Mouse (Mus musculus): ENCODE measurements at regions not wholly inside any gene's neighbourhood (a gene's known extent, or its start where the extent isn't known, plus 50 kb on each side); places are given as distances from the start of the nearest gene placed in this dataset.

DNA sequence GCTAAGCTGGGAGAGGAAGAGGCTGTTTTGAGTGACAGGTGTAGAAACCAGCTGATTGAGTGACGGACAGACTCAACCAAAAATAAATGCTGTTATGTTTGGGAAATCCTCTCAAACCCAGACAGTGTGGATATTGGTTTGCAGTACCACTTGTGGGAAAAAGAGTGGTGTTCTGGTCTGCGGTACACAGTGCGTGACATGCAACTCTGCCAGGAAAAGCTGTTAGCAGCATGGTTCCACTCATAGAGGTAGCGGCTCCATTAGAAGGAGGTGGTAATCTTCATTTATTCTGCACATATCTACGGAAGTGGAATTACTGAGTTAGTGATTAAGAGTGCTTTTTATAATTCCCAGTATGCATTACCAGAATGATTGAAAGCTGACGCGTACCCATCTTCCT is 485.4 kb downstream of the Rps24 start:
- 79% methylated on average over 7 of the region's 7 CpGs for WGBS (ENCODE audit: insufficient replicate concordance)

DNA sequence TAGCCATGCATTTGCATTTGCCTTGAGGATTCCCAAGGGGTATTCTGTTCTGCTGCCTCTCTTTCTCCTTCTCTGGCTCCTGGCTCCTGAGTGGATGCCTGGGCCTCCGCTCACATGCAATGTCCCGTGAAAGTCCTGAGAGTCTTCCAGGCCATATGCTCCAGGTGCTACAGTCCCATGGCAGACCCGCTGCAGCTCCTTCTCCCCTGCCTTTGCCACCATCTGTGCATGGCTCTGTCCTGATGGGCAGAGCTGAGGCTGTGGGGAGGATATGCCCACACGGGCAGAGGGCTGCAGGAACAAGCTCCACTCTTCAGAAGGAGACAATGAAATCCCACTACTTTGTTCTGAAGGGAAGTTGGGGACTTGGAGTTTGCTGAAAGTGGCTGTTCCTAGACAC is 485.9 kb upstream of the Zmiz1 start:
- no peak overlapping the region for H3K4me2 ChIP-seq (ENCODE audit: low read depth, low read length)
- H3K9me3 ChIP-seq (replicated peaks; ENCODE audit: control insufficient read depth, low read length), result no peaks in the 10 kb centered on the region
- WGBS (ENCODE audit: insufficient replicate concordance), result 66% methylated on average over 4 of the region's 4 CpGs
- H3K9ac ChIP-seq (ENCODE audit: low read depth, low read length), result no peak overlapping the region
- H3K4me3 ChIP-seq (ENCODE audit: low read depth, low read length), result no peak overlapping the region
- no peak for ATAC-seq (ENCODE audit: low read depth)
- no peaks in the 10 kb centered on the region for H3K27me3 ChIP-seq (ENCODE audit: control insufficient read depth, insufficient read depth, low read depth, low read length)
- no peaks in the 10 kb centered on the region for H3K4me1 ChIP-seq (ENCODE audit: control insufficient read depth, low read depth, low read length)
- no peaks in the 10 kb centered on the region for H3K36me3 ChIP-seq (ENCODE audit: control insufficient read depth, insufficient read depth)
- H3K27ac ChIP-seq (ENCODE audit: low read length), result no peak overlapping the region

More for the DNA sequence above, 485.4 kb downstream of the Rps24 start:
- H3K4me3 ChIP-seq (ENCODE audit: low read depth, low read length), result no peak overlapping the region
- no peaks in the 10 kb centered on the region for H3K4me1 ChIP-seq (ENCODE audit: control insufficient read depth, low read depth, low read length)
- H3K4me2 ChIP-seq (ENCODE audit: low read depth, low read length), result no peak overlapping the region
- no peak overlapping the region for H3K27ac ChIP-seq (ENCODE audit: low read length)
- ATAC-seq (ENCODE audit: low read depth), result no peak
- no peak overlapping the region for H3K9ac ChIP-seq (ENCODE audit: low read depth, low read length)
- no peaks in the 10 kb centered on the region for H3K27me3 ChIP-seq (ENCODE audit: control insufficient read depth, insufficient read depth, low read depth, low read length)
- H3K9me3 ChIP-seq (replicated peaks; ENCODE audit: control insufficient read depth, low read length), result no peaks in the 10 kb centered on the region
- no peaks in the 10 kb centered on the region for H3K36me3 ChIP-seq (ENCODE audit: control insufficient read depth, insufficient read depth)

DNA sequence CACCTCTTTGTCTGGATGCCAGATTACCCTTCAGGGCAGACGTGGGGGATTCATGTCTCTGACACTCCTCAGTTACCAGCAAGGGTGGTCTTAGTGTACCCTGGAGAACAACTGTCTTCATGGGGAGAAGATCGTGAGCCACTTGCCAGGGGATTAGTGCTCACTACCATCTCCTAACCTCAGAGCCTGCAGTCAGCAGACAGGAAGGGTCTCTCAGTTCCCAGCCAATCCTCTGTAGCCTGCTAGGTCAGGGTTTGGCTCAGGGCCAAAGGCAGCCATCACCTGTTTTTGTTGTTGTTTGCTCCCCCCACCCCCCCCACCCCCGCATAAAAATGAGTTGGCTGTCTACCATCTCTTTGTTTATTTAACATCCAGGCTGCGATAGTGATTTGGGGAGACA is 485.4 kb upstream of the Zmiz1 start:
- Histone ChIP-seq H3K4me2 (ENCODE audit: low read depth, low read length) (no peak overlapping the region), H3K27ac (ENCODE audit: low read length) (no peak overlapping the region), H3K9me3 (replicated peaks; ENCODE audit: control insufficient read depth, low read length) (no peaks in the 10 kb centered on the region), H3K27me3 (ENCODE audit: control insufficient read depth, insufficient read depth, low read depth, low read length) (no peaks in the 10 kb centered on the region), H3K9ac (ENCODE audit: low read depth, low read length) (no peak overlapping the region), H3K36me3 (ENCODE audit: control insufficient read depth, insufficient read depth) (no peaks in the 10 kb centered on the region), H3K4me3 (ENCODE audit: low read depth, low read length) (no peak overlapping the region), H3K4me1 (ENCODE audit: control insufficient read depth, low read depth, low read length) (no peaks in the 10 kb centered on the region)
- no peak for ATAC-seq (ENCODE audit: low read depth)
- 41% methylated on average over 4 of the region's 4 CpGs for WGBS (ENCODE audit: insufficient replicate concordance)

DNA sequence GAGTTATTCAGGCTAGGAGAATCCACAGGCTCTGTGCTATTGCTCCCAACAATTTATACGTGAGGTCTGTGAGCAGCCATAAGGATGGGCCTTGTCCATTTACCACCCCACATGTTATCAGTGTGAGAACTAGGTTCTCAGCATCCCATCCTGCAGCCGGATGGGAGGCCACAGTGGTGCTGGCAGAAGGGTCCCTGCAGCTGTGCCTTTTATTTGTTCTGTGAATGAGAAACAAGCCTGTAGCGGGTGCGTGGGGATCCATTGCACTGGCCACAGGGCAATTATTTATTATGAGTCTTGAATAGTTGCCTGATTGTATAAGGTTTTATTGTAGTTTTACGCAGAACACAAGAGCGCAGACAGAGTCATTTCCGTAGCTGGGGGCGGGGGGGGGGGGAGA is 476.5 kb upstream of the Zmiz1 start:
- Histone ChIP-seq H3K27me3 (ENCODE audit: control insufficient read depth, insufficient read depth, low read depth, low read length) (no peaks in the 10 kb centered on the region), H3K27ac (ENCODE audit: low read length) (no peak overlapping the region), H3K4me3 (ENCODE audit: low read depth, low read length) (no peak overlapping the region), H3K4me1 (ENCODE audit: control insufficient read depth, low read depth, low read length) (no peaks in the 10 kb centered on the region), H3K4me2 (ENCODE audit: low read depth, low read length) (no peak overlapping the region), H3K36me3 (ENCODE audit: control insufficient read depth, insufficient read depth) (no peaks in the 10 kb centered on the region), H3K9me3 (replicated peaks; ENCODE audit: control insufficient read depth, low read length) (no peaks in the 10 kb centered on the region; the same call in 1 of the 2 replicates), H3K9ac (ENCODE audit: low read depth, low read length) (no peak overlapping the region)
- 78% methylated on average over 8 of the region's 8 CpGs for WGBS (ENCODE audit: insufficient replicate concordance)
- no peak for ATAC-seq (ENCODE audit: low read depth)

DNA sequence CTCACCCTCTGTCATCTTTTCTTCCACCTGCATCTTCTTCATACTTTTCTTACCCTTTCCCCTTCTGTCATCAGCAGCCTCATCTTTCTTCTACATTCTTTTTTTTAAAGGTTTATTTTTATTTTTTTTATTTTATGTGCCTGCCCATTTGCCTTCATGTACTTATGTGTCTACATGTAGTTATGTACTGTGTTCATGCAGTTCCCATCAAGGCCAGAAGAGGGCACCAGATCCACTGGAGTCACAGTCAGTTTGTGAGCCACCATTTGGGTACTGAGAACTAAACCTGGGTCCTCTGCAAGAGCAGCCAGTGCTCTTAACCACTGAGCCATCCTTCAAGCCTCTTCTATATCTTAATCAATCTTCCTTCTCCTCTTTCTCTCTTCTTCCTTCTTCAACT is 475.7 kb upstream of the Zmiz1 start:
- no peak overlapping the region for H3K9ac ChIP-seq (ENCODE audit: low read depth, low read length)
- no peak overlapping the region for H3K4me2 ChIP-seq (ENCODE audit: low read depth, low read length)
- no peak for ATAC-seq (ENCODE audit: low read depth)
- no peak overlapping the region for H3K4me3 ChIP-seq (ENCODE audit: low read depth, low read length)
- H3K27me3 ChIP-seq (ENCODE audit: control insufficient read depth, insufficient read depth, low read depth, low read length), result no peaks in the 10 kb centered on the region
- no peaks in the 10 kb centered on the region; the same call in 1 of the 2 replicates for H3K9me3 ChIP-seq (replicated peaks; ENCODE audit: control insufficient read depth, low read length)
- H3K36me3 ChIP-seq (ENCODE audit: control insufficient read depth, insufficient read depth), result no peaks in the 10 kb centered on the region
- H3K4me1 ChIP-seq (ENCODE audit: control insufficient read depth, low read depth, low read length), result no peaks in the 10 kb centered on the region
- H3K27ac ChIP-seq (ENCODE audit: low read length), result no peak overlapping the region

DNA sequence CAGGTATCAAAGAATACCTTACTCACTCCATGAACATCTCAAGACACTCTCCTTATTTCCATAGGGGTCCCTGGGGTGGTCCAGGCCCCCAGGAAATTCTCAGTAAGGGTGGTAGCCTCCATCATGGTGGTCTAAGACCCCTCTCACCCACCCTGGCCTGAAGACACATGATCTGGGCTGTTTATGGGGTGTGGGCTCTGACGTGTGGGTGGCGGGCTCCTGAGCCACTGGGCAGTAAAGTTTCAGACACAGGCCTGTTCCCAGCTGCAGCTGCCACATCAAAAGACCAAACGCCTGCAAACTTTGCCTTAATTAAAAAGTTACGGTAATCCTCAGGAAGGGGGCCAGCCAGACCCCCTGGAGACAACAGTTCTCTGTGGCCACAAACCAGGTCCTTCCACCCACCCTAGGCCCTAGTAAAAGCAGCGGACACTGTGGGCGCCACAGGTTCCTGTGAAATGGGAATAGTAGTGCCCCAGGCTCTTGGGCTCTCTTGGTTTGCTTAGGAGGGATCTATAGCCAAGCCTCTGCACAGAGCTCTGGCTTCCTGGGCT is 473.1 kb upstream of the Zmiz1 start:
- ATAC-seq (ENCODE audit: low read depth), result no peak
- Histone ChIP-seq H3K9me3 (replicated peaks; ENCODE audit: control insufficient read depth, low read length) (no peaks in the 10 kb centered on the region; the same call in 1 of the 2 replicates), H3K9ac (ENCODE audit: low read depth, low read length) (no peak overlapping the region), H3K4me3 (ENCODE audit: low read depth, low read length) (no peak overlapping the region), H3K4me2 (ENCODE audit: low read depth, low read length) (no peak overlapping the region), H3K36me3 (ENCODE audit: control insufficient read depth, insufficient read depth) (no peaks in the 10 kb centered on the region), H3K4me1 (ENCODE audit: control insufficient read depth, low read depth, low read length) (no peaks in the 10 kb centered on the region), H3K27me3 (ENCODE audit: control insufficient read depth, insufficient read depth, low read depth, low read length) (no peaks in the 10 kb centered on the region), H3K27ac (ENCODE audit: low read length) (no peak overlapping the region)
- WGBS (ENCODE audit: insufficient replicate concordance), result 67% methylated on average over 6 of the region's 6 CpGs

DNA sequence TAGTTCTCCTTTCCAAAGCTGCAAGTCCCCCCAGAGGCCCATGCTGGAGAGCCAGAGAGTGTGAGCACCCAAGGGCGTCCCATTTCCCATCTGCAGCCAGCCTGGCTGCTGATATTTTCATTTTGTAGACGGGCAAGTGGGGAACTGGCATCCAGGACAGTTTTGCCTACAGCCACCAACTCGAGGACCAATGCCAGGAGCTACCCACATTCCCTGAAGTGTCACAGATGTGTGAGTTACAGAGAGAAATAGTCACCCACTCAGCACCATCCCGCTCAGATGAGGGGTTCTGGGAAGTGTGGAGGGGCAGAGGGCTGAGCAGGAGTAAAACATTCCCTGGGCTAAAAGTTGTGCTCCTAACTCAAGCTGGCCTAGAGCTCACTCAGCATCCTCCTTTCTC is 472.6 kb upstream of the Zmiz1 start:
- no peak overlapping the region for H3K4me3 ChIP-seq (ENCODE audit: low read depth, low read length)
- 41% methylated on average over 4 of the region's 4 CpGs for WGBS (ENCODE audit: insufficient replicate concordance)
- H3K27me3 ChIP-seq (ENCODE audit: control insufficient read depth, insufficient read depth, low read depth, low read length), result no peaks in the 10 kb centered on the region
- H3K4me1 ChIP-seq (ENCODE audit: control insufficient read depth, low read depth, low read length), result no peaks in the 10 kb centered on the region
- H3K9ac ChIP-seq (ENCODE audit: low read depth, low read length), result no peak overlapping the region
- no peaks in the 10 kb centered on the region for H3K36me3 ChIP-seq (ENCODE audit: control insufficient read depth, insufficient read depth)
- no peak for ATAC-seq (ENCODE audit: low read depth)
- no peak overlapping the region for H3K27ac ChIP-seq (ENCODE audit: low read length)
- H3K9me3 ChIP-seq (replicated peaks; ENCODE audit: control insufficient read depth, low read length), result no peaks in the 10 kb centered on the region; the same call in 1 of the 2 replicates
- H3K4me2 ChIP-seq (ENCODE audit: low read depth, low read length), result no peak overlapping the region

DNA sequence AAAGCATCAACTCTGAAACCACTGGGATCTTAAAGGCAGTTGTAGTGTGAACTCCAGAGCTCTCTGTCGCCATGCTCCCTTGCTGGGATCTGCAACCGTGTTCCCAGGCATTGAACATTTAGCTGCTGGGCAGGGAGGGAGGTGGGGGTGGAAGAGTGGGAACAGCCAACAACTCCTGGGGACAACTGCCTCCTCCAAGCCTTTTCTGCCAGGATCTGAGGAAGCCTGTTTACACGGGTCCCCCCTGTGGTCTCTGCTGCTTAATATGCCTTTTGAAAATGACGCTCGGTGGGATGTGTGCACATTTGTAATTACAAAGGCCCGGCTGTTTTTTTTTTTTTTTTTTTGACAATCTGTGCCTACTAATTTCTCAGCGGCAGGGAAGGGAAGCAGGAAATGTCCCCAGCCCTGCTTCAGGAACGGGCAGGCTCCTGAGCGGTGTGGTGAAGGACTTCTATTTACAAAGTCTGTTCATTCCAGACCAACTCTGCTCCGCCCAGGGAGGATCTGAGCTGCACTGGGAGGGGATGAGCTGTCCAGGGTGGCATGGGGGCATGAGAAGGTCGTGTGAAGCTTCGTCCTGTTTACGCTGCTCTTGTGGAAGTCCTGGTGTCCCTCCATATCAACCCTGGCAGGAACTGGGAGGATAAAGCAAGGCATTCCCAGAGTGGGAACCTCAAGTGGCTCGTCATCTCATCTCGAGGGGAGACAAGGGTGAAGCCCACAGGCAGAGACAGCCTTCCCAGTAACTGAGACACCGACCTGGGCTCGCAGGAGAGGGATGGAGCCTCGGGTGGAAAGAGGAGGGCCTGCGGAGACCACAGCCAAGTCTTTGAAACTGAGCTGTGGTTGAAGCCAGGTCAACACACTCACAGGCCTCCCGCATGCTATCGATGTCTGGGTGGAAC is 465.0 kb upstream of the Zmiz1 start:
- Histone ChIP-seq H3K9ac (ENCODE audit: low read depth, low read length) (no peak overlapping the region), H3K36me3 (ENCODE audit: control insufficient read depth, insufficient read depth) (no peaks in the 10 kb centered on the region), H3K4me3 (ENCODE audit: low read depth, low read length) (no peak overlapping the region), H3K9me3 (replicated peaks; ENCODE audit: control insufficient read depth, low read length) (no peaks in the 10 kb centered on the region), H3K4me1 (ENCODE audit: control insufficient read depth, low read depth, low read length) (no peaks in the 10 kb centered on the region), H3K27ac (ENCODE audit: low read length) (no peak overlapping the region), H3K27me3 (ENCODE audit: control insufficient read depth, insufficient read depth, low read depth, low read length) (no peaks in the 10 kb centered on the region), H3K4me2 (ENCODE audit: low read depth, low read length) (no peak overlapping the region)
- ATAC-seq (ENCODE audit: low read depth), result no peak
- 38% methylated on average over 21 of the region's 21 CpGs for WGBS (ENCODE audit: insufficient replicate concordance)

DNA sequence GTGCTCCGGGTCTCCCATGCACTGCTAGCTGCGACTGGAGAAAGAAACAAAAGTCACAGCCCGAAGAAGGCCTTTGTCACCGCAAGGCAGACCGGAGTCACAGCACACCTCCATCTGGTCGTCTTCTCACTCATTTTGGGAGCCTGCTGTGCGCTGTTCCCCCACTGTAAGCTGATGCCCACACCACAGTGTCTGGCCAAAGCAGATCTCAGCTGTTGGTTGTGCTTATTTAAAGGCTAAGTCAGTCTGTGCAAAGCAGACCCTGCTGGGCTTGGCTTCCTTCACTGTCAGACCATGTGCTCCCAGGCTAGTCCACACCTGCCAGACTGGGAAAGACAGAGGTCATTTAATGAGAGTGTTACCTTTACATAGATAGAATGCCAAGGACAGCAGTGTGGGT is 463.8 kb upstream of the Zmiz1 start:
- Histone ChIP-seq H3K4me2 (ENCODE audit: low read depth, low read length) (no peak overlapping the region), H3K27me3 (ENCODE audit: control insufficient read depth, insufficient read depth, low read depth, low read length) (no peaks in the 10 kb centered on the region), H3K4me3 (ENCODE audit: low read depth, low read length) (no peak overlapping the region), H3K9me3 (replicated peaks; ENCODE audit: control insufficient read depth, low read length) (no peaks in the 10 kb centered on the region), H3K36me3 (ENCODE audit: control insufficient read depth, insufficient read depth) (no peaks in the 10 kb centered on the region), H3K9ac (ENCODE audit: low read depth, low read length) (no peak overlapping the region), H3K27ac (ENCODE audit: low read length) (no peak overlapping the region), H3K4me1 (ENCODE audit: control insufficient read depth, low read depth, low read length) (no peaks in the 10 kb centered on the region)
- 61% methylated on average over 7 of the region's 7 CpGs for WGBS (ENCODE audit: insufficient replicate concordance)
- ATAC-seq (ENCODE audit: low read depth), result no peak
